Mouse (Mus musculus) hindbrain, embryonic 10.5 days (tissue): ENCODE measurements around the gene Gm37240. TPM values are rescaled to one million over a fixed set of nuclear protein-coding genes. Genes with fewer than 3 reads are reported as not detected.

Experiments used
- DNase-seq: peaks from one replicate; pipeline ENCODE4 v3.0.0-alpha.2; 2017; ENCODE audit warnings: low spot score
- H3K27ac ChIP-seq: fragments of 300-500 bp; sonication (generic); 2 replicates; pipeline ENCODE4 v1.5.1; 2016; ENCODE audit warnings: mild to moderate bottlenecking, moderate library complexity
- H3K27me3 ChIP-seq: fragments of 300-500 bp; sonication (generic); 2 replicates; pipeline ENCODE4 v1.6.1; 2016; ENCODE audit warnings: mild to moderate bottlenecking; ENCODE audit not compliant: poor library complexity, insufficient read depth, severe bottlenecking
- H3K36me3 ChIP-seq: fragments of 300-500 bp; sonication (generic); 2 replicates; pipeline ENCODE4 v1.6.1; 2016; ENCODE audit warnings: mild to moderate bottlenecking, moderate library complexity
- H3K4me1 ChIP-seq: fragments of 300-500 bp; sonication (generic); replicated peaks from 2 replicates; pipeline ENCODE4 v1.6.1; 2016; ENCODE audit warnings: mild to moderate bottlenecking
- H3K4me3 ChIP-seq: fragments of 300-500 bp; sonication (generic); 2 replicates; pipeline ENCODE4 v1.5.1; 2016; ENCODE audit warnings: mild to moderate bottlenecking, moderate library complexity
- H3K9me3 ChIP-seq: fragments of 300-500 bp; sonication (generic); 2 replicates; pipeline ENCODE4 v1.6.1; 2016; ENCODE audit warnings: mild to moderate bottlenecking, moderate library complexity
- WGBS: fragments of 180-500 bp; shearing (Covaris S2); methylation state at CpG from one replicate; pipeline ENCODE4 v1.1.7; 2016; 5-methylcytosine and 5-hydroxymethylcytosine counted together
- polyA plus RNA-seq: library from polyadenylated mRNA; unstranded; fragments of >200 nt; fragmentation: Nextera tagmentation; extraction: Ambion mirVana; gene quantifications from 2 replicates; pipeline ENCODE4 v1.2.1, GENCODE M21; 2016

Gm37240 gene
- polyA plus RNA-seq, 1 experiment from 2014 or later: 1.4 TPM

DNA sequence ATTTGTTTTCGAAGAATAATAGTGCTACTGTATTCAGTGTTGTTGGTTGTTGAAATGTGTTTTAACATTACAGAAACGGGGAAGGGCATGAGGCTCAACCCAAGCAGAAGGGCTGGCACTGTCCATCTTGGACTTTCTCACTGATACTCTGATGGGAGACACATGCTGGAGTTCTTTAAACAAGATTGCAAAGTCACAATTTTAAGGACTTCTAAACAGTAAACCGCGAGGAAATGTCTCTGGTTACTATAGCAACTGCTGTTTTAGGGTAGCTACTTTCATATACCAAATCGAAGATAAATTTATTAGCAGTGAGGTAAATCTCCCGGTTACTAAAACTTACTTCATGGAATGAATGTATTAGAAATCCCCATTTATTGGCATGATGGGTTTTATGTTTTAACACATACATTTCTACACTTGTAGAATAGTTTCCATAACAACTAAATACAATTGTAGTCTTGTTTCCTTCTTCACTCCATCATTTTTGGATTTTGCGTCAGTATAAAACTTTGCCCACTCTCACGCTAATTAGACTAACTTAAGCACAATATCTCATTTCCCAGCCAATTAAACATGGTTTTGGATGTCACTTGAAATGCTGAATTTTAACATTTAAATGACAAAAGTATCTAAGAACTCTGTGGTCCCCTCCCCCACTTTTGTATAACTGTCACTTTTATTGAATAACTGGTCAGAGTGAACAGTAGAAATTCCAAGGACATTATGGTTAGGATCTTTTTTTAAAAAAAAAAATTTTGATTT lies 932.1 kb downstream of the Gm37240 start:
- Histone ChIP-seq H3K4me3 (no peak overlapping the region), H3K27ac (no peak overlapping the region), H3K36me3 (peaks cover 11% of the 10 kb centered on the region; the same call in 1 of the 2 replicates), H3K9me3 (no peaks in the 10 kb centered on the region), H3K4me1 (peaks cover 36% of the 10 kb centered on the region), H3K27me3 (no peaks in the 10 kb centered on the region)
- WGBS: 79% methylated on average over 8 of the region's 8 CpGs
- DNase-seq: no peak

DNA sequence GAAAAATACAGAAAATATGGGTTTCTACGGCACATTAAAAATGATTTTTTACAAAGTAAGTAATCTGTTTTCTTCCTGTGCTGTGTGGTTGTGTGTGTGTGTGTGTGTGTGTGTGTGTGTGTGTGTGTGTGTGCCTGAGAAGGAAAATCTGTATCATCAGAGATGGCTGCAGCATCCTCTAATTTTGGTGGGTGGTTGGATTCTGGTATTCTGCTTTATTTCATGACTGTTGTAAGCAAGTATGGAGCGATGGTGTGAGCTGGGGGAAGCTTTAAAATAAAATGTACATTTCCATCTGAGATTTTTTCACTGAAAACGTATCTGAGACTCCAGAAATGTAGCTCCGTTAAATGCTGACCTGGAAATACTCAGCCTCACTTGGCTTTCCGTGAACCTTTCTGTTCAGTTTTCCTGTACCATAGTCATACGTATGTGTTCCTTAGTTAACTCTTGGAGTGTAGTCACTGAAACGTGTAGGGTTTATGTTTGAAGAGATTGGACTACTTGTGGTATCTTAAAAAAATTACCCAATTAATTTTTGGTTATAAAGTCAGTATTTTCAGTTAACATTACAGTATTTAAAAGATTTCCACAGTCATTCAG lies 934.6 kb downstream of the Gm37240 start:
- Histone ChIP-seq H3K36me3 (no peaks in the 10 kb centered on the region), H3K9me3 (no peaks in the 10 kb centered on the region), H3K4me3 (peak overlapping the region; percentile 59), H3K4me1 (peaks cover 36% of the 10 kb centered on the region), H3K27ac (peak overlapping the region; percentile 85), H3K27me3 (no peaks in the 10 kb centered on the region)
- 84% methylated on average over 7 of the region's 7 CpGs for WGBS
- DNase-seq: no peak

DNA sequence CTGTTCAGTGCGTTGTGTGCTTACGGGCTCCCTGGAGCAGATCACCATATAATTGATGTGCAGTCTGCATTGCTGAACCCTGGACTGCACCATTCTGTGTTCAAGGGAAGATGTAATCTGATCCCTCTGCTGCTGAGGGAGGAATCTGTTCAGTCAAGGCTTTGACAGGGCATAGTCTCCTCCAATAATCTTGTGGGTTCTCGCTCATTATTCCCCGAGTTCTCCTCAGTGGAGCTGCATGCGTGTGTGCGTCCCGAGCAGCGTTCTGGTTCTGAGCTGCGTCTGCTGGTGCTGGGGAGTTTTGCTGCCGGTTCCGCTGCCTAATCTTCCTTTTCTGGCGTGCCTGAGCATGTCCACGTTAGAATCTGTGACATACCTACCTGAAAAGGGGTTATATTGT lies 935.2 kb downstream of the Gm37240 start:
- WGBS: 10% methylated on average over 13 of the region's 13 CpGs
- DNase-seq: peak; percentile 80
- peaks cover 36% of the 10 kb centered on the region for H3K4me1 ChIP-seq
- H3K4me3 ChIP-seq: peak overlapping the region; percentile 59
- peak overlapping the region; percentile 85 for H3K27ac ChIP-seq
- H3K9me3 ChIP-seq: no peaks in the 10 kb centered on the region
- no peaks in the 10 kb centered on the region for H3K36me3 ChIP-seq
- H3K27me3 ChIP-seq: no peaks in the 10 kb centered on the region

DNA sequence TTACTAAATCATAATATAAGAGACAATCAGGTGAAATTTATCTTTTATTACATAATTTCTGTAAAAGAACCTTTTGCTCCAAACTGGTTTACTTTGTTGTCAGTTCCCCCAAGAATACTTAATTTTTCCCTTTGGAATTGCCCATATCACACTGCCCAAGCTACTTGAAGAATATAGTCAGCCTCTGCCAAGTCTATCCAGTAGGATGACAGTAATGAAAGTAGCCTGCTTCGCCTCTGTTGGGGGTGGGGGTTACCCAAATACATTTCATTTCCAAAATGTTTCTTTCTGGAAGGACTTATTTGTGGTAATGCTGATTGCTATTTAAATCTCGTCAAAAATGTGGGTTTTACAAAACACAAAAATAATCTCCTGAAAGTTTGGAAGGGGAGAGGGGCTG lies 935.6 kb downstream of the Gm37240 start:
- DNase-seq: no peak
- peak overlapping the region; percentile 85 for H3K27ac ChIP-seq
- WGBS: 50% methylated on average over 2 of the region's 2 CpGs

DNA sequence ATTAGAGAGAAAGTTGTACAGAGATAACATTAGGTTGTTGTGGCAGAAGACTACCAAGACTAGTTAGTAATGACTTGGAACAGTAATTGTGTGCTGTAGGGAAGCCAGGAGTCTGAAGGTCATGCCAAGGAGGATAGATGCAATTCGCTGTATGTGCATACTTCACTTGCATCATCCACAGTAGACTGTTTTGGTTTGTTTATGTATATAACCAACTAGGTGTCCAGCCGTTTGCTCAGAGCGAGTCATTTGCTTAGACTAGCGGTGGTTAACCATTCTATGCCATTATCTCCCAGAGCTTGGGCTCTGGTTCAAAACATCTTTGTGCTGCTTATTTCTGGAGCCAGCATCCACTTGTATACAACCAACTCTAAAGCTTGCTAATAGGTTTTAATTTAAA lies 937.9 kb downstream of the Gm37240 start:
- Histone ChIP-seq H3K4me1 (peaks cover 25% of the 10 kb centered on the region), H3K9me3 (no peaks in the 10 kb centered on the region), H3K27me3 (no peaks in the 10 kb centered on the region), H3K27ac (no peak overlapping the region), H3K36me3 (no peaks in the 10 kb centered on the region), H3K4me3 (no peak overlapping the region)
- DNase-seq: no peak
- 92% methylated on average over 4 of the region's 4 CpGs for WGBS

More for the DNA sequence above, 935.6 kb downstream of the Gm37240 start:
- Histone ChIP-seq H3K4me3 (peak overlapping the region; percentile 59), H3K4me1 (peaks cover 36% of the 10 kb centered on the region), H3K27me3 (no peaks in the 10 kb centered on the region), H3K9me3 (no peaks in the 10 kb centered on the region), H3K36me3 (no peaks in the 10 kb centered on the region)

DNA sequence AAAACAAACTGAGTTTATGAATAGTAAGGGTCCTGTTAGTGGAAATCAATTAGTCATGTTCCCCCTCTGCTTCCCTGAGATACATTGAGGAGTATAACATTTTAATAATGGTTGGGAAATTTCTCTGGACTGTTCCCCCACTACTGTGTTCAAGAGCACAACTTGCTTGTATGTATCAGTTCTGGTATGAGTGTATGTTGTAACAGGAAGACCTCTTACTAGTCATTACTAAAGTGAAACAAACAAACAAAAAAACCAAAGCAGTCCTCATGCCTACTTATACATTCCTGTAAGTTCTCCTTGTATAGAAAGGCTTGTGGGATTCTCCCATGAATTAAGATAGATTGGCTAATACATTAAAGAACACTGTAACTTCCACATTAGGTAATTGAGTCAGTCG lies 940.9 kb downstream of the Gm37240 start:
- no peak overlapping the region for H3K4me3 ChIP-seq
- H3K36me3 ChIP-seq: no peaks in the 10 kb centered on the region
- H3K27me3 ChIP-seq: no peaks in the 10 kb centered on the region
- peaks cover 3% of the 10 kb centered on the region for H3K4me1 ChIP-seq
- no peak overlapping the region for H3K27ac ChIP-seq
- no peak for DNase-seq
- WGBS: 96% methylated on average over 1 of the region's 1 CpGs
- H3K9me3 ChIP-seq: no peaks in the 10 kb centered on the region

DNA sequence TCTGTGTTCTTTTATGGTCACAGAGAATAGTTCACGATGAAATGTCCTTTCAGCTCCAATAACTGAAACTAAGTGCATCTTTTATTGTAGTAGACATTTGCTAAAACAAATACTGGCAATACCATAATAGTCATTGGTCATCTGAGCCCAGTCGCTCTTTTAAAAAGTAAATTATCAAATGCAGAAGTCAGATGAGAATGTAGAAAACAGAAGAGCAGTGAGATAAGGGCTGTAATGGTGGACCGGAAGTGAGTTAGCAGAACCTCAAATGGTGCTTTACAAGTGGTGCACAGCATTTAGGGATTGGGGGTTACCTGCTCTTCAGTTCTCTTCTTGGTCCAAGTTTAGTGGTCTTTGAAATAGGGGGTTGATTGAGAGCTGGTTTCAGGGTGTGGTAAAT lies 942.4 kb downstream of the Gm37240 start:
- Histone ChIP-seq H3K4me3 (no peak overlapping the region), H3K36me3 (no peaks in the 10 kb centered on the region), H3K27ac (no peak overlapping the region), H3K9me3 (no peaks in the 10 kb centered on the region), H3K27me3 (no peaks in the 10 kb centered on the region), H3K4me1 (no peaks in the 10 kb centered on the region)
- DNase-seq: no peak
- 92% methylated on average over 3 of the region's 3 CpGs for WGBS

DNA sequence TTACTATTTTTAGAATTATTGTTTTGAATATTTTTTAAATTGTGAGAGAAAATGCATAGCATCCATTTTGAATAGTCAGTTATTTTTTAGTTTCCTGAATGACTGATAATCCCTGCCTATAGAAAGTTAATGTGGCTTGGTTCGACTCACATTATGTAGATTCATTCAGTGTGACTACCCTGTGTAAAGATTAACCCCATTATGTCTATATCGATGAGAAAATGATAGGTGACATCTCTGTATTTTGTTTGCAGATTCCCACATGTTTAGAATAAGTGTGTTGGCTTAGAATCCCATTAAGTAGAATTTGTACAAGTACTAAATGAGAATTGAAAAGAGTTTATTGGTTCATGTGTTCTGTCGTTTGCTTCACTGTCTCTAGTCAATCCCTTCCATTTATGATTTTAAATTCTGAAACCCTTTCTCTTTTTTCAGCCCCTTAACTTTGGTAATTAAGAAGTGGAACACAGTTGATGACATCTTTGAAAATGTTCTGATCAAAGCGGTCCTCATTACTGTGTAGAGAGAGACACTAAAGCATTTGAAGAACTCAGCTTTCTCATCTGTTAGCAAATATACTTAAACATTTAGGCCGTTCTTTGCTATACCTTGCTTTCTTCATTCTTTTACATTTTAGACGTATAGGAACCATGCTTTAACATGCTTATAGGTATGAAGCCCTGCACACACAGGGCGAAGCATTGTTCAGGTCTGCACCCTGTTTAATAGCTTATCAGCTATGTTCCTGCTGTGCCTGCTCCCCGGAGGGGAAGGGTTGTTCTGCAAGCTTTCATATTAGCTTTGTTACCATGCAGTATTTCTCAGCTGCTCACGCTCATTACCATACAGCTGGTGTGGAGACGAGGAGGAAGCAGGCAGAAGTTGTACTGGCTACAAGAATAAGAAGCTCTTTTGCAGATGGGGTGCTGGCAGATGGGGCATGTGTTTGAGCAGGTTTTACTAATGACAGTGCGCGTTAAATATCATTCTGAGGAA lies 949.7 kb downstream of the Gm37240 start:
- Histone ChIP-seq H3K4me3 (no peak overlapping the region), H3K4me1 (peaks cover 22% of the 10 kb centered on the region), H3K27me3 (no peaks in the 10 kb centered on the region), H3K27ac (peak overlapping the region; percentile 77), H3K9me3 (no peaks in the 10 kb centered on the region), H3K36me3 (no peaks in the 10 kb centered on the region)
- DNase-seq: peak; percentile 65
- WGBS: 57% methylated on average over 12 of the region's 12 CpGs

DNA sequence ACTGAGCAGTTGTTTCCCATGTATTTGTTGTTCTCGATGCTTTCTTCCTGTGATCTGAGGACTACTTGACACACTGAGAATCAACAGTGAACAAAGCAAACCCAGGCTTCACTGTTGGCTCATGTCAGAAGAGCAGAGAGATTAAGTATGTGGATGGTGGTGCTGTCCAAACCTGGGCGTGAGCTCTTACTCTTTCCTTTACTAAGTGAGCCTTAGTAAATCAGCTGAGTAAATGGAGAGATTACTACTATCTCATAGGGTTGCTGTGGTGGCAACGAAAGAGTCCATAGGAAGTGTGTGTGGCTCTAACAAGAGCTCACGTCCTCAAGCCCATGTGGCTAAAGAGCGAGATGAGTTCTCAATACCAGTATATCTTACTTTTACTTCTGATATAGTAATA lies 950.4 kb downstream of the Gm37240 start:
- Histone ChIP-seq H3K4me1 (peaks cover 22% of the 10 kb centered on the region), H3K27ac (peak overlapping the region; percentile 71), H3K4me3 (no peak overlapping the region), H3K27me3 (no peaks in the 10 kb centered on the region), H3K9me3 (no peaks in the 10 kb centered on the region), H3K36me3 (no peaks in the 10 kb centered on the region)
- no peak for DNase-seq
- WGBS: 77% methylated on average over 5 of the region's 5 CpGs

DNA sequence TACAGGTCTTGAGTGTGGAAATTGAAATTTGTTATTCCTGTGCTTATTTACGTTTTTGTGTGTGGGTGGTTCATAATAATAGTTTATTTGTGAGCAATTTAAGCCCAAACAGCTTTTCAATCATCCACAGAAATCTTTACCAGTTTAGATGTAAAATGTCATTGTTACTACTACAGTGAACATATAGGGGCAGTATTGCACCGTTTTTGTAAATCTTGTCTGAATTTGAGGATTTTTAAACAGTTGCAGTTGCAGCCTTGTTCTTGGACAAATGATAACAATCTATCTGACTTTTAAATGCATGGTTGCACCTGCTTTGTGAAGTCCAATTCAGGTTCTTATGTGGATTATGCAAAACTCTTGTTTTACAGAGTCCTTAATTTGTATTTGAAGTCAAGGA lies 951.1 kb downstream of the Gm37240 start:
- H3K36me3 ChIP-seq: no peaks in the 10 kb centered on the region
- no peaks in the 10 kb centered on the region for H3K9me3 ChIP-seq
- WGBS: 59% methylated on average over 2 of the region's 2 CpGs

DNA sequence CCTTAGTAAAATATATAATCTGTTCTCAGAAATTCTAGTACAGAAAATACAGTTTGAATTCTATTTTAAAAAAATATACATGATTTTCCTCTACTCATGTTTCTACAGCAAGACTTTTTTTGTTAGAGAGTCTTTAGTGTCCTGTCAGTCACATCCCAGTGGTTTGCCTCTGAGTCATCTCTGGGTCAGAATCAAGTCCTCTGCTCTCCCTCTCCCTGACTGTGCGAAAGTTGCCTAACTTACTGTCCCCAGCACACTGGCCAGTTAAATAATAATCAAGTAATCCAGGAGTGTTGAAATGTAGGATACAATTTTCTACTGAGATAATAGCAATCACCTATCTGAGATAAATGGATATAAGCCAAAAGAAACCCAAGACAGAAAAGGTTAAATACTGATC lies 951.6 kb downstream of the Gm37240 start:
- H3K27me3 ChIP-seq: no peaks in the 10 kb centered on the region
- DNase-seq: no peak
- H3K4me1 ChIP-seq: peaks cover 22% of the 10 kb centered on the region
- WGBS: 88% methylated on average over 1 of the region's 1 CpGs
- no peak overlapping the region for H3K4me3 ChIP-seq
- H3K9me3 ChIP-seq: no peaks in the 10 kb centered on the region
- H3K36me3 ChIP-seq: no peaks in the 10 kb centered on the region
- no peak overlapping the region for H3K27ac ChIP-seq

More for the DNA sequence above, 951.1 kb downstream of the Gm37240 start:
- H3K27me3 ChIP-seq: no peaks in the 10 kb centered on the region
- H3K4me3 ChIP-seq: no peak overlapping the region
- no peak overlapping the region for H3K27ac ChIP-seq
- DNase-seq: no peak
- H3K4me1 ChIP-seq: peaks cover 22% of the 10 kb centered on the region

DNA sequence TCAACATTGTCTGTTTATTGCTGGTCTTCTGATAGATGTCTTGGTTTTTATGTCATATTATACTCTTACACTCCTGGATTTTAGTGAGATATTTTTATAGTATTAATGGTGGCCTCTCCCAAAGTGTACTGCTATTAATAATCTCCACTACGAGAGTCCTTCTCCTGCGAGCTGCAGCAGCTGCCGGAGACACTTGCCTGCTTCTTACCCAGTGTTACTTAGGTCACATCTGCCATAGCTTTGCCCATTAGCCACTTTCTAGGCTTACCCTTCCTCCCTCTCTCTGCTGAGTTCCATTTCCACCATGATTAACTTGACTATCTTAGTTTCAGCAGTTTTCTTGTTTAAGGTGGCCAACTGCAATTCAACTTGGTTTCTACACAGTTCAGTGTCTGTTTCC lies 956.6 kb downstream of the Gm37240 start:
- no peak overlapping the region for H3K27ac ChIP-seq
- H3K4me1 ChIP-seq: no peaks in the 10 kb centered on the region
- H3K27me3 ChIP-seq: no peaks in the 10 kb centered on the region
- WGBS: 91% methylated on average over 3 of the region's 3 CpGs
- H3K9me3 ChIP-seq: no peaks in the 10 kb centered on the region
- DNase-seq: no peak
- H3K4me3 ChIP-seq: no peak overlapping the region
- no peaks in the 10 kb centered on the region for H3K36me3 ChIP-seq
